Mouse (Mus musculus) thymus, postnatal 25 days (tissue): Measurements from ENCODE around the gene Ankrd13d.
"Not testable (repeated sequence)": the region's sequence is repeated elsewhere in the genome, so short reads cannot be mapped to it uniquely, and the experiment has no call there.

Source experiments
- DNase-seq: peaks from one replicate; pipeline ENCODE4 v3.0.0; 2022

Gene Ankrd13d

DNA sequence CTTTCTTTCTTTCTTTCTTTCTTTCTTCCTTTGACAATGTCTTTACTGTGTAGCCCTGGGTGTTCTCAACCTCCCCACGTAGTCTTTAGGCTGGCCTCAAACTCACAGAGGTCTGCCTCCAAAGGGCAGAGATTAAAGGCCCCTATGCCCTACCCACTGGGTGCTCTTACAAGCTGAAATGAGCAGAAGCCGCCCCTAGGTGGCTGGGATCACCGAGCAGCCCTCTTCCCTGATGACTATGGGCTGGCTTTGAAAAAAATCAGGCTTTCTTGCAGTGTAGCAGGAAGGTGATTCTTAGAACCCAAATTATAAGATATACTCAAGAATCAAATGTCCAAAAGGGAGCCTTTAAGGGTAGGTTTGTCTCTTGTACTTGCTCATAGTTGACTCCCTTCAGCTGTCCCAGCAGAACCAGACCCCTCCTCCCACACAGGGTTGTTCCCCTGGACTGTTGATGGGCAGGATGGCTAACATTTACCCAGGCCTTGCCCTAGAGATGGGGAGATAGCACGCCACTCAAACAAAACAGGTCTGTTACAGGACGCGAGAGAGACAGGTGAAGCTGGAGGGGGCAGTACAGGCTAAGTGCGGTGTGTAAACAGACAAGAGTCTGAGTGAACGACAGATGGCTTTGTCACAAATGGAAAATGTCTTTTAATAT, 21.8 kb downstream of the Ankrd13d start:
- peak; percentile 58 for DNase-seq

GRCm38 (mm10) chr19:4257897-4258252, 25.1 kb downstream of the Ankrd13d start:
- DNase-seq: no peak

DNA sequence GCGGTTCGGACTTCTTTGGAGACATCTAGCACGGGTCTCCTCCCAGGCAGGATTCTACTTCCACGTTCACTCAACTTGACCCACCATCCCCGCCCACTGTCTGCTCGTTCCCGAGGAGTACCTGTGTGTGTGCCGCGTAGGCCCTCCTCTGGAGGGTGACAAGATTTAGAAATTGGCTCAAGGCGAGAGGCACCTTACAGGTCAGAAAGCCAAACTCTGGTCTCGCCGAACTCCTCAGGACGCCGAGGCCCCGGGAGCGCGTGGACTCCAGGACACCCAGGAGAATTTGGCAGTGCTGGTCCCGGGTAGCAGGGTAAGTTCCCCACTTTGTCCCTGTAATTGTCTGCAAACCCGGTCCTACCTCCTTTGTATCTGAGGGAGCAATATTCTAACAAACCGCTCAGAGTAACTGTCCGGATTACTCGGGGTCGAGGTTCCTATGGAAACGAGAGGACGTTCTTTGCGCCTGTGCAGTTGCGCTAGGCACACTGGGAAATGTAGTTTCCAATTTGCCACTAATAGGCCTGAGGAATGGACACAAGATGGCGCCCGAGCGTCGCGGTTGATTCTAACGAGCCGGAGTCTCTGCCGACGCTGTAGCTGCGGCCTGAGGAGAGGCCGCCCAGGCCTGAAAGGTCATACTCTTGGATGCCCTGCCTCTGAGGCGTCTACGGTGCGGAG, 25.6 kb downstream of the Ankrd13d start:
- DNase-seq: peak; percentile 91

GRCm38 (mm10) chr19:4255583-4256162, 27.3 kb downstream of the Ankrd13d start:
- DNase-seq: no peak

GRCm38 (mm10) chr19:4254230-4254629, 28.7 kb downstream of the Ankrd13d start:
- no peak for DNase-seq

DNA sequence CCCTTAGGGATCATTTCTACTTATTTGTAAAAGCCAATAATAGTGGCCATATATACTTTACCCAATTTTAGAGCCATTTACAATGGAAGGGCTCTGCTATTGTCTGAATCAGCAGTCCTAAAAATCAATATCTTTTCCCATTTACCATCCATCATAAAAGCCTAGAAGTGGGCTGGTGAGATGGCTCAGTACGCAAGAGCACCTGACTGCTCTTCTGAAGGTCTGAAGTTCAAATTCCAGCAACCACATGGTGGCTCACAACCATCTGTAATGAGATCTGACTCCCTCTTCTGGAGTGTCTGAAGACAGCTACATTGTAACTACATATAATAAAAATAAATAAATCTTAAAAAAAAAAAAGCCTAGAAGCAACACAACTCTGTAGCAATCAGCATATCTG, 34.3 kb downstream of the Ankrd13d start:
- not testable (repeated sequence) for DNase-seq

DNA sequence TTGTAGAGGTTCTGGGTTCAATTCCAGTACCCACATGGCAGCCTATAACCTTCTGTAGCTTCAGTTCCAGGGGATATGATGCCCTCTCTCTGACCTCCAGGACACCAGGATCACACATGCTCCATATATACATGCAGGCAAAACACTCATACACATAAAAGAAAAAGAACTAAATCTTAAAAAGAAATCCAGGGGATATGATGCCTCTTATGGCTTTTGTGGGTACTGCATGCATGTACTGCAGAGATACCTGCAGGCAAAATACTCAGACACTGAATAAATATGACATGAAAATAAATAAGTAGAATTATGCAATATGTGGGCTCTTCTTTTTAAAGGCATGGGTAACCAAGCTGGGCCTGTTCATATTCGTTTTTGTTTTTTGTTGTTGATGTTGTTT, 35.9 kb downstream of the Ankrd13d start:
- DNase-seq: no peak

GRCm38 (mm10) chr19:4244775-4245174, 38.2 kb downstream of the Ankrd13d start:
- no peak for DNase-seq

DNA sequence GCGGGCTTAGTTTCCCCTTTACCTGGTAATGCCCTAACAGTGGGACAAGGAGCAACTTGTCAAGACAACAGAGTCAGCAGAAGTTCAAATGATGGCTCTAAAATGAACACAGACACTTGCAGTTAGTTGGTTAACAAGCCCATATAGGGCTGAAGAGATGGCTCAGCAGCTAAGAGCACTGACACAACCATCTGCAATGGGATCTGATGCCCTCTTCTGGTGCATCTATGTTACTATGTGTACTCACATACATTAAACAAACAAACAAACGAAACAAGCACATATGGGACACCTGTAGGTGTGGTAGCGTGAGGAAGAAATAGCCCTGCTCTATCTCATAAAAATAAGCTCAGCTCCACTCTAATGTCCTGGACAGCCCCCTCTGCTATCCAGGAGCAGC, 40.5 kb downstream of the Ankrd13d start:
- DNase-seq: no peak

- no peak for DNase-seq
Measured at GRCm38 (mm10) chr19:4240247-4240668, 42.7 kb downstream of the Ankrd13d start.

- no peak for DNase-seq
Measured at GRCm38 (mm10) chr19:4234548-4234947, 48.4 kb downstream of the Ankrd13d start.

DNA sequence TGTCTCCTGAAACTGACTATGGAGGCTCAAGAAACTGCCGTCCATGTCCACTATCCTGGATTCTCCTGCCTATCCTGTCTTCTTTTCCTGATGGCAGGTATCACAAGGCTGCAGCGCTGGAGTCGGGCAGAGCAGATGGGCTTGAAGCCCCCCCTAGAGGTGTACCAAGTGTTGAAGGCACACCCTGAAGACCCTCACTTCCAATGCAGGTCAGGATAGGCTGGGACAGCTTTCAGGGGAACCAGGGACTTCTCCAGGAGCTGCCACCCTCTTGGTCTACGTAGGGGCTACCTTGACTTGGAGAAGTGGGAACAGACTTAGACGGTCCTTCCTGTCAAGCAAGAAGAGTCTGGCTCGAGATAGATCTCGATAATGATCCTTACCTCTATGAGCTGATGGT, 50.3 kb downstream of the Ankrd13d start:
- no peak for DNase-seq

- DNase-seq: no peak
Measured at GRCm38 (mm10) chr19:4232186-4232572, 50.8 kb downstream of the Ankrd13d start.

DNA sequence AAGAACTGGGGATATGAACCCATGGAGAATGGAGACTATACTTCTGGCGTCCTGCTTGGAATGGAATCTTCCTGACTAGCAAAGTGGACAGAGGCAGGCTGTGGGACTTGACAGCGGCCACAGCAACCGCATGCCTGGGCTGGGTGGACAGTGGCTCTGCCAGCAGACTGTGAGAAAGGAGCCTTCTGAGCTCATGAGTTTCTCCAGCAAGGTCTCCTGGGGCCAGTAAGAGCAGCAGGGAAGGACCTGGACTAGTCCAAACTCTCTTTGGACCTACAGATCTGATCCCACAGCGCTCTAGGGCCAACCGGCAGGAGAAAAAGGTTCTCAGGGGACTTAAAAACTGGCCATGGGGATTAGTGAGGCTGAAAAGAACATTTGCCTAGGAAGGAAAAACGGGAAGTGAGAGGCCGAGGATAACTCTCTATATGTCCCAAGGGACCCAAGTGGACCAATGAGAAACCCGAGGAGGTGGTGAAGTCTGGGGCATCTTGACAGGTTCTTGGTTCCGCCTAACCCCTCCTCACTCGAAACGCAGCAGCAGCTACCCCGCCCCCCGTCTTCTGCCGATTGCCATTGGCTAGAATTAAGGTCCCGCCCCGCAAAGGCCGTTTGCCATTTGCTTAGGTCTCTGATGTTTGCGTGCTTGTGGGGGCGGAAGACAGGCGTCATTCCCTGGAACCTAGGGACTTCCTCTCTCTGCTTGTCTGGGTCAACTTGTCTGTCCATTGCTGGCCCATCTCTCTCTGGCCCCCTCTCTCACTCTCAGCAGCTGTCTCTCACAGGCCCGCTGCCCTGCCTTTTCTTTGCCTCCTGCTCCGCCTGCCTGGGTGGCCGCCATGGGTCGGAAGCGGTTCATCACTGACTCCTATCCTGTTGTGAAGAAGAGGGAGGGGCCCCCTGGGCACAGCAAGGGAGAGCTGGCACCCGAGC, 51.4 kb downstream of the Ankrd13d start, which contains the start of gene Pold4:
TSS of gene Pold4 (plus strand) at position 647 of the 933 bp plus-strand sequence.
- DNase-seq: peak; percentile 96

- no peak for DNase-seq
Measured at GRCm38 (mm10) chr19:4230415-4230814, 52.5 kb downstream of the Ankrd13d start.

- DNase-seq: no peak
Measured at GRCm38 (mm10) chr19:4229451-4230076, 53.4 kb downstream of the Ankrd13d start.

DNA sequence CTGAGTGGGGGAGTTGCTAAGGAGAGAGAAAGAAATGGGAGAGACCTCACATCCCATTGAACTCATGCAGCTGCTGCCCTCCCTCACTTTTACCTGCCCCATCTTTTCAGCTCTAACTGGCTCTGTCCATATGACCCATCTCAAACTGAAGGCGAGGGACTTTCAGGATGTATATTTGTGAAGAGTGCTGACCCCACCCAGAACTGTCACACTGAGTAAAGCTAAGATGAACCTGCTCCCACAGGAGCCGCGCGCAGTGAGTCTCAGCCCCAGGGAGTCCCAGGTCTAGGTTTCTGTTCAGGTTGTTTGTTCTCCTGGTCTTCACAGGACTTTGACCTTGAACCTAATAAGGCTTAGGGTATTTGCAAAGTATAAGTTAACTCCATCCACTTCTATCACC, 54.0 kb downstream of the Ankrd13d start:
- no peak for DNase-seq

- peak; percentile 76 for DNase-seq
Measured at GRCm38 (mm10) chr19:4227894-4228678, 54.9 kb downstream of the Ankrd13d start.

- DNase-seq: peak; percentile 37
Measured at GRCm38 (mm10) chr19:4227446-4227845, 55.5 kb downstream of the Ankrd13d start.

- peak; percentile 13 for DNase-seq
Measured at GRCm38 (mm10) chr19:4226779-4227178, 56.2 kb downstream of the Ankrd13d start.

GRCm38 (mm10) chr19:4222165-4222564, 60.8 kb downstream of the Ankrd13d start:
- DNase-seq: peak; percentile 13
